Mouse (Mus musculus): ENCODE results near the gene Galnt10. TPM values are rescaled to one million over a fixed set of nuclear protein-coding genes. Genes with fewer than 3 reads are reported as not detected.

Gene Galnt10
- polyA plus RNA-seq, 1 experiment from 2014 or later, result 13.9 TPM

DNA sequence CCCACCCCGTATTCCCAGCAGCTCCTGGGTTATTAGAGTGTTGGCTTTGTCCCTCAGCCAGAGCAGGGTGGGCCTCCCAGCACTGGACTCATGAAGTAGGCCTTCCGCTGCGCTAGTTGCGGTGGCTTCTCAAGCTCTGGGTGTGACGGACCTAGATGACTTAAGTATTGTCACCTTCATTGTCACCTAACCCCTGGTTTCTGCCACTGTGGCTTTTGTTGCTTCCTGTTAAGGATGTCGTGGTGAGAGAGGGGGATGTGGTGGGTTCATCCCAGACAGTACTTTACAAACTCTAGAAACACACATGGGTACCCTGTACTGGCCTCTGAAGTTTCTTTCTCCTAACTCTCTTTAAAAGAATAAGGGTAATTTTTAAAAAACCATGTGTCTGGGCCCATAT is 24.3 kb downstream of the Galnt10 start:
- H3K9me3 ChIP-seq (ENCODE audit: control insufficient read depth, low read length), result no peaks in the 10 kb centered on the region
- H3K4me1 ChIP-seq (ENCODE audit: control insufficient read depth, insufficient read depth, low read length), result peaks cover 15% of the 10 kb centered on the region
- no peak overlapping the region for H3K4me2 ChIP-seq (ENCODE audit: low read depth, severe bottlenecking)
- no peaks in the 10 kb centered on the region for H3K36me3 ChIP-seq (ENCODE audit: control insufficient read depth, insufficient read depth, low read length)
- no peaks in the 10 kb centered on the region for H3K27me3 ChIP-seq (ENCODE audit: control insufficient read depth, insufficient read depth, low read length)
- WGBS, result 73% methylated on average over 6 of the region's 6 CpGs
- no peak overlapping the region for H3K27ac ChIP-seq (replicated peaks; ENCODE audit: low read depth, low read length)
- H3K9ac ChIP-seq (ENCODE audit: low read length), result no peak overlapping the region
- DNase-seq (ENCODE audit: low spot score), result no peak
- H3K4me3 ChIP-seq (ENCODE audit: low read depth, low read length), result no peak overlapping the region
- no peak for ATAC-seq (ENCODE audit: insufficient number of reproducible peaks, low FRiP score, low TSS enrichment, low read depth)

DNA sequence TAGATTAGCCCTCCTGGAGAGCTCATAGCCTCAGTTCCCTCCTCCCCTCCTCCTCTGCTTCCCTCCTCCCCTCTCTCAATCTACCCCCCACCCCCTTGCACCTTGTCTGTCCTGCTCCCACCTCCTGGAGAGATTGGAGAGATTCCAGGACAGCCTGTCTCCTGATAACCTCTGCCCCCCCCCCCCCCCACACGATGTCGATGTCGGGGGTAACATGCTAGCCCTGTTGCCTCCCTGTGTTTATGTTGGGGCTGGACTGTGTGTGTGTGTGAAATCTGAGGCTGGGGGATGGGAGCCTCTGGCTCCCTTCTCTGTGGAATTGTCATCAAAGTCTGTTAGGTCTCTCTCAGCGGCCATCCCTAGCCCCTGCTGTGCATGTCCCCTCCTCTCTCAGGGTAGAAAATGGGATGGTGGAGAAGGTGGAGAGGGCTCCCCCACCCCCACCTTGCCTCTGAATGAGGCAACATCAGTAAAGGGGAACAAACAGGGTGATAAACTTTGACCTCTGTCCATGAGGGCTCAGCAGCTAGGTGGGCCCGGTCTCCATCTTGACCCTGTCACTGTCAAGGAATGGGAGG is 26.0 kb downstream of the Galnt10 start:
- H3K9me3 ChIP-seq (ENCODE audit: control insufficient read depth, low read length), result no peaks in the 10 kb centered on the region
- no peak overlapping the region for H3K27ac ChIP-seq (replicated peaks; ENCODE audit: low read depth, low read length)
- H3K27me3 ChIP-seq (ENCODE audit: control insufficient read depth, insufficient read depth, low read length), result no peaks in the 10 kb centered on the region
- H3K4me1 ChIP-seq (ENCODE audit: control insufficient read depth, insufficient read depth, low read length), result peaks cover 20% of the 10 kb centered on the region
- no peaks in the 10 kb centered on the region for H3K36me3 ChIP-seq (ENCODE audit: control insufficient read depth, insufficient read depth, low read length)
- WGBS, result 3% methylated on average over 5 of the region's 5 CpGs
- no peak overlapping the region for H3K4me3 ChIP-seq (ENCODE audit: low read depth, low read length)
- no peak overlapping the region for H3K4me2 ChIP-seq (ENCODE audit: low read depth, severe bottlenecking)
- no peak overlapping the region for H3K9ac ChIP-seq (ENCODE audit: low read length)
- 0 out of 2 replicates have a peak, but pooled peaks have one; percentile 27 for ATAC-seq (ENCODE audit: insufficient number of reproducible peaks, low FRiP score, low TSS enrichment, low read depth)
- DNase-seq (ENCODE audit: low spot score), result no peak

DNA sequence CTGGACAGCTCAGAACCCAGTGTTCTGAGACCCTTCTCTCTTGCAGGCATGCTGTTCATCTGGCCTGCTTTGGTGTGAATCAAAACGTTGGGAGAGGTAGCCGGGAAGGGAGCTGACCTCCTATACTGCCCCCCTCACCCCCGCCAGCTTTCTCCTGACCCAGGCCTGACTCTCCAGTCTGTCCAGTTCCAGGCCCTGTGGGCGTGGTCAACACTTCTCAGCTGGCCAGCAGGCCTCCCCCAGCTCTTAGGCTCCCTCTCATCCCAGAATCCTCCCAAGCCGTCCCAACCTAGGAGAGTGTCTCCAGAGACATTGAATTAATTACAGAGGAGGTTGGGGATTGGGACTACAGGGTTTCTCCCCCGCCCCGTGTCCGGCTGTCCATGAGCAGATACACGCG is 26.6 kb downstream of the Galnt10 start:
- peaks cover 20% of the 10 kb centered on the region for H3K4me1 ChIP-seq (ENCODE audit: control insufficient read depth, insufficient read depth, low read length)
- H3K27me3 ChIP-seq (ENCODE audit: control insufficient read depth, insufficient read depth, low read length), result no peaks in the 10 kb centered on the region
- WGBS, result 42% methylated on average over 10 of the region's 10 CpGs
- ATAC-seq (ENCODE audit: insufficient number of reproducible peaks, low FRiP score, low TSS enrichment, low read depth), result no peak
- no peak for DNase-seq (ENCODE audit: low spot score)
- no peak overlapping the region for H3K4me3 ChIP-seq (ENCODE audit: low read depth, low read length)
- H3K36me3 ChIP-seq (ENCODE audit: control insufficient read depth, insufficient read depth, low read length), result no peaks in the 10 kb centered on the region
- no peak overlapping the region for H3K4me2 ChIP-seq (ENCODE audit: low read depth, severe bottlenecking)
- no peak overlapping the region for H3K9ac ChIP-seq (ENCODE audit: low read length)
- no peaks in the 10 kb centered on the region for H3K9me3 ChIP-seq (ENCODE audit: control insufficient read depth, low read length)
- H3K27ac ChIP-seq (replicated peaks; ENCODE audit: low read depth, low read length), result no peak overlapping the region

DNA sequence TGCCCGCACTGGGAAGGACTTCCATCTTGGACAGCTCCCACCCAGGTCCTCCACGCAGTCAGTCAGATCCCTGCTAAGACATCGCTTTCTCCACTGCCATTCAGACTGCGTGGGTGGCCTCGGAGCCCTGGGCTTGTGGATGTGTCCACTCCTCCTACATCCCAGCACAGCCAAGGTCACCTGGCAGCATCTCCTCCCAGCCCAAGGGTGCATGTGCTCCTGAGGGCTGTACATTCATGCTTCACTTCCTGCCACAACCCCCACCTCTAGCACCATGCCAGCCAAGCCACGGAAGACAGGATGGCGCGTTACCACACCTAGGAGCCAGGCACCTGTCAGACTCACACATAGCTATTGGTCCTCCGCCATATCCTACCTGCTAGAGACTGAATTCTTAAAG is 27.8 kb downstream of the Galnt10 start:
- Histone ChIP-seq H3K27ac (replicated peaks; ENCODE audit: low read depth, low read length) (no peak overlapping the region), H3K36me3 (ENCODE audit: control insufficient read depth, insufficient read depth, low read length) (no peaks in the 10 kb centered on the region), H3K4me3 (ENCODE audit: low read depth, low read length) (no peak overlapping the region), H3K9ac (ENCODE audit: low read length) (no peak overlapping the region), H3K27me3 (ENCODE audit: control insufficient read depth, insufficient read depth, low read length) (no peaks in the 10 kb centered on the region), H3K9me3 (ENCODE audit: control insufficient read depth, low read length) (no peaks in the 10 kb centered on the region), H3K4me2 (ENCODE audit: low read depth, severe bottlenecking) (no peak overlapping the region), H3K4me1 (ENCODE audit: control insufficient read depth, insufficient read depth, low read length) (peaks cover 20% of the 10 kb centered on the region)
- WGBS, result 85% methylated on average over 9 of the region's 9 CpGs
- ATAC-seq (ENCODE audit: insufficient number of reproducible peaks, low FRiP score, low TSS enrichment, low read depth) (no peak), DNase-seq (ENCODE audit: low spot score) (no peak)

DNA sequence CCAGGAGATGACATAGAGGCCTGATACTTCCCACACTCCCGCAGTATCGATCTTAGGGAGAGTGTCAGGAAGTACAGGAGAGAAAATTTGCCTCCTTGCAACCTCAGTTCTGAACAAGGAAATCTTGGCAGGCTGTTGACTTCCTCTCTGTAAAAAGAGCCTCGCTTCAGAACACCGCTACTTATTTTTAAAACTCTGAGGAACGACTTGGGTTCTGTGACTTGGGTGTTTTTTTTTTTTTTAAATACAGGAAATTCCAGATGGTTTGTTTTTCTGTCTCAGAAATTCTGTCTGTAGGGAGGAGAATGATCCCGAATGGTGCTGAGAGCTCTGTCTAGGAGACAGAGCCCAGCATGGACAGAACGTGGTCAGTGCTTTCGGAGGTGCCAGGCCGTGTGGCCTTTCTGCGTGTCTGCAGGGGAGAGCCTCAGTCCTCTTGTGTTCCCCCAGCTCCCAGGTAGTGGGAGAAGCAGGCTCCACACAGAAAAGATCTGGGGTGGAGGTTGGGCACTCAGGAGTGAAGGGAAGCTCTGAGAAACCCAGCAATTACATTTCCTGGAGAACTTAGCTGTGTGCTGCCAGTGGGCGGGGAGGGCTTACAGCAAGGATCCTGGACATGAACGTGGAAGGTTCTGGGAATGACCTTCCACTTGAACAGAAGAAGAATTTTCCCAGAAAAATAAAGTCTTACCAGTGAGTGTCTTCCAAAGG is 28.9 kb downstream of the Galnt10 start:
- Histone ChIP-seq H3K4me1 (ENCODE audit: control insufficient read depth, insufficient read depth, low read length) (peaks cover 20% of the 10 kb centered on the region), H3K27ac (replicated peaks; ENCODE audit: low read depth, low read length) (0 out of 2 replicates have a peak overlapping the region, but pooled peaks have one; percentile 52), H3K4me3 (ENCODE audit: low read depth, low read length) (no peak overlapping the region), H3K27me3 (ENCODE audit: control insufficient read depth, insufficient read depth, low read length) (no peaks in the 10 kb centered on the region), H3K9me3 (ENCODE audit: control insufficient read depth, low read length) (no peaks in the 10 kb centered on the region), H3K9ac (ENCODE audit: low read length) (no peak overlapping the region), H3K36me3 (ENCODE audit: control insufficient read depth, insufficient read depth, low read length) (no peaks in the 10 kb centered on the region), H3K4me2 (ENCODE audit: low read depth, severe bottlenecking) (no peak overlapping the region)
- ATAC-seq (ENCODE audit: insufficient number of reproducible peaks, low FRiP score, low TSS enrichment, low read depth) (no peak), DNase-seq (ENCODE audit: low spot score) (no peak)
- 74% methylated on average over 12 of the region's 12 CpGs for WGBS

DNA sequence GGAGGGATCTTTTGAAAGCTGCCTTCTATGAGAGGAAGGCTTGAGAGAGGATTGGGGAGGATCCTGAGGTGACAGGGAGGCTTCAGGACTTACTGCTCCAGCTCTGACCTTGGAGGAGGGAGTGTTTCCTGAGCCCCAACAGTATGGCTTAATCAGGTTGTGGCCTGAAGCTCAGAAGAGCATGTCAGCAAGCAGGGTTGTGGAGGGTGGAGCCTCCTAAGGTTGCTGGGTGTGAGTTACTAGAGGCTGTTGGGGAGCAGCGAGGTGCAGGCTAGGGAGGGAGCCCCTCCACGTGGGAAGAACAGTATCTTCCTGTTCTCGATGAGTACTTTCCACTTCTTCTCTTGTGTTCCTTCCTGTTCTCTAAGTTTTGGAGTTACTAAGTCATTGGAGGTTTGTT is 32.0 kb downstream of the Galnt10 start:
- H3K4me2 ChIP-seq (ENCODE audit: low read depth, severe bottlenecking), result no peak overlapping the region
- ATAC-seq (ENCODE audit: insufficient number of reproducible peaks, low FRiP score, low TSS enrichment, low read depth) (no peak), DNase-seq (ENCODE audit: low spot score) (no peak)
- peaks cover 10% of the 10 kb centered on the region for H3K4me1 ChIP-seq (ENCODE audit: control insufficient read depth, insufficient read depth, low read length)
- no peak overlapping the region for H3K27ac ChIP-seq (replicated peaks; ENCODE audit: low read depth, low read length)
- WGBS, result 70% methylated on average over 3 of the region's 3 CpGs
- H3K4me3 ChIP-seq (ENCODE audit: low read depth, low read length), result no peak overlapping the region
- H3K9ac ChIP-seq (ENCODE audit: low read length), result no peak overlapping the region
- H3K27me3 ChIP-seq (ENCODE audit: control insufficient read depth, insufficient read depth, low read length), result no peaks in the 10 kb centered on the region
- no peaks in the 10 kb centered on the region for H3K9me3 ChIP-seq (ENCODE audit: control insufficient read depth, low read length)
- H3K36me3 ChIP-seq (ENCODE audit: control insufficient read depth, insufficient read depth, low read length), result no peaks in the 10 kb centered on the region

DNA sequence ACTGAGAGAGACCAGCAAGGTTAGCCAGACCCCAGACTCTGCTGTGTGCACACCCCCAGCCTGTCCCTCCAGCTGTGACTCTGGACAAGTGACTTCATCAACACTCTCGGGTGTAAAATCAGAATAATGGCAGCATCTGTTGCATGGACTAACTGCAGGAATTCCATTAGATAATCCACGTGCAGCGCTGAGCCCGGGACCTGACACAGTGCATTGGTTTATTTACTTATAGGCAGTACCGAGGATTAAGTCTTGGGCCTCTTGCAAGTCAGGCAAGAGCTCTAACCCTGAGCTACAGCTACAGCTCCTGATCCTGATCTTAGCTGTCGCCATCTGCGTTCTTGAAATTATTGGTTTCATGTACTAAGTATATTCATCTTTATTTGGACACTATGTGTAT is 37.3 kb downstream of the Galnt10 start:
- H3K9ac ChIP-seq (ENCODE audit: low read length), result no peak overlapping the region
- no peak overlapping the region for H3K27ac ChIP-seq (replicated peaks; ENCODE audit: low read depth, low read length)
- H3K27me3 ChIP-seq (ENCODE audit: control insufficient read depth, insufficient read depth, low read length), result no peaks in the 10 kb centered on the region
- H3K4me1 ChIP-seq (ENCODE audit: control insufficient read depth, insufficient read depth, low read length), result peaks cover 32% of the 10 kb centered on the region
- no peak overlapping the region for H3K4me2 ChIP-seq (ENCODE audit: low read depth, severe bottlenecking)
- H3K9me3 ChIP-seq (ENCODE audit: control insufficient read depth, low read length), result no peaks in the 10 kb centered on the region
- H3K4me3 ChIP-seq (ENCODE audit: low read depth, low read length), result no peak overlapping the region
- DNase-seq (ENCODE audit: low spot score) (no peak), ATAC-seq (ENCODE audit: insufficient number of reproducible peaks, low FRiP score, low TSS enrichment, low read depth) (no peak)
- WGBS, result 58% methylated on average over 7 of the region's 7 CpGs
- H3K36me3 ChIP-seq (ENCODE audit: control insufficient read depth, insufficient read depth, low read length), result no peaks in the 10 kb centered on the region

DNA sequence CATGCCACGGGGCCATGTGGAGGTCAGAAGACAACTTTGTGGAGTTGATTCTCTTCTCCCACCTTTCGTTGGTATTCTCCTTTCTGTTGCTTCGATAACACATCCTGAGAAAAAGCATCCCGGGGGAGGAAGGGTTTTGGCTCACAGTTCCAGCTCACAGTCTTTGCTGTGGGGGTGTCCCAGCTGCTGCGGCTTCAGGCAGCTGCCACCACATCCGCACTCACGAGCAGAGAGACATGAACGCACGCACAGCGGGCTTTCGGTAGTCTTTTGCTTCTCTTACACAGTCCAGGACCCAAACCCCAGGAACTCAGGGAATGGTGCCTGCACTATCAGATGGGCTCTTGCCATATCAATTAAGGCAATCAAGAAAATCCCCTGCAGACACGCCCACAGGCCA is 37.9 kb downstream of the Galnt10 start:
- 76% methylated on average over 12 of the region's 12 CpGs for WGBS
- Histone ChIP-seq H3K4me3 (ENCODE audit: low read depth, low read length) (no peak overlapping the region), H3K9me3 (ENCODE audit: control insufficient read depth, low read length) (no peaks in the 10 kb centered on the region), H3K27me3 (ENCODE audit: control insufficient read depth, insufficient read depth, low read length) (no peaks in the 10 kb centered on the region), H3K4me1 (ENCODE audit: control insufficient read depth, insufficient read depth, low read length) (peaks cover 32% of the 10 kb centered on the region), H3K27ac (replicated peaks; ENCODE audit: low read depth, low read length) (no peak overlapping the region), H3K9ac (ENCODE audit: low read length) (no peak overlapping the region), H3K36me3 (ENCODE audit: control insufficient read depth, insufficient read depth, low read length) (no peaks in the 10 kb centered on the region), H3K4me2 (ENCODE audit: low read depth, severe bottlenecking) (no peak overlapping the region)
- no peak for DNase-seq (ENCODE audit: low spot score)
- no peak for ATAC-seq (ENCODE audit: insufficient number of reproducible peaks, low FRiP score, low TSS enrichment, low read depth)
